Mouse (Mus musculus) CH12.LX (cell line): ENCODE results near the gene Dnlz. TPM values are rescaled to one million over a fixed set of nuclear protein-coding genes. Genes with fewer than 3 reads are reported as not detected.

Source experiments
- DNase-seq: peaks from one replicate; pipeline ENCODE4 v3.0.0-alpha.2; 2013; ENCODE audit errors: extremely low read depth
- H3K27ac ChIP-seq: 2 replicates; pipeline ENCODE4 v1.5.1; 2012; ENCODE audit warnings: low read depth, mild to moderate bottlenecking, control low read depth, moderate library complexity; ENCODE audit not compliant: insufficient read depth
- H3K27me3 ChIP-seq: replicated peaks from 2 replicates; pipeline ENCODE3; 2012; ENCODE audit warnings: inconsistent platforms
- H3K36me3 ChIP-seq, 2 experiments: replicated peaks in 1 of 2; 2 replicates each; pipeline versions ENCODE3 to v1.6.1; 2012; ENCODE audit warnings: inconsistent platforms in 1 of 2, low read length in 1 of 2, mild to moderate bottlenecking in 1 of 2, mixed read lengths in 1 of 2, moderate library complexity in 1 of 2; ENCODE audit not compliant: control insufficient read depth in 1 of 2, insufficient read depth in 1 of 2
- H3K4me1 ChIP-seq, 2 experiments: 2 replicates each; pipeline ENCODE4 v1.6.1; 2012; ENCODE audit warnings: inconsistent platforms in 1 of 2, moderate library complexity in 1 of 2; ENCODE audit not compliant: insufficient read depth in 2 of 2, control insufficient read depth in 1 of 2
- H3K4me2 ChIP-seq: 2 replicates; pipeline ENCODE4 v1.6.1; 2012; ENCODE audit warnings: low read depth, mild to moderate bottlenecking, control low read depth; ENCODE audit not compliant: poor library complexity, insufficient read depth, severe bottlenecking
- H3K4me3 ChIP-seq, 3 experiments: fragments of 150-350 bp in 1 of 3; sonication (generic) in 1 of 3; replicated peaks in 1 of 3; 2 replicates each; pipeline versions ENCODE3 to v1.5.1; 2011 to 2012; ENCODE audit warnings: low read depth in 2 of 3, low read length in 2 of 3, mild to moderate bottlenecking in 2 of 3, moderate library complexity in 2 of 3, control low read depth in 1 of 3, improper control_type of control experiment in 1 of 3, inconsistent platforms in 1 of 3, mixed read lengths in 1 of 3; ENCODE audit not compliant: poor library complexity in 1 of 3
- H3K79me2 ChIP-seq: replicated peaks from 2 replicates; pipeline ENCODE4 v1.6.1; 2012; ENCODE audit warnings: mild to moderate bottlenecking, moderate library complexity; ENCODE audit not compliant: control insufficient read depth, poor library complexity, insufficient read depth, severe bottlenecking; ENCODE audit errors: extremely low read depth
- H3K9ac ChIP-seq: 2 replicates; pipeline ENCODE4 v1.6.1; 2012; ENCODE audit warnings: low read depth, mild to moderate bottlenecking, control low read depth, moderate library complexity; ENCODE audit not compliant: insufficient read depth
- H3K9me3 ChIP-seq: replicated peaks from 2 replicates; pipeline ENCODE3; 2012; ENCODE audit warnings: low read length, inconsistent platforms, mixed read lengths
- BHLHE40 ChIP-seq: IDR thresholded peaks from 2 replicates; pipeline ENCODE4 v1.6.1; 2011; ENCODE audit warnings: mild to moderate bottlenecking, low read depth, low read length, improper control_type of control experiment
- CTCF ChIP-seq, 2 experiments: IDR thresholded peaks in 1 of 2; conservative IDR thresholded peaks in 1 of 2; 2 replicates each; pipeline ENCODE4 v1.5.1; 2011 to 2012; ENCODE audit warnings: low read depth in 2 of 2, low read length in 2 of 2, improper control_type of control experiment in 1 of 2, inconsistent platforms in 1 of 2, mild to moderate bottlenecking in 1 of 2, moderate library complexity in 1 of 2
- E2F4 ChIP-seq: IDR thresholded peaks from 2 replicates; pipeline ENCODE4 v1.6.1; 2011; ENCODE audit warnings: low read depth, low read length, improper control_type of control experiment; ENCODE audit not compliant: insufficient replicate concordance
- GABPA ChIP-seq: IDR thresholded peaks from 2 replicates; pipeline ENCODE4 v1.6.1; 2012; ENCODE audit warnings: low read depth, low read length, improper control_type of control experiment, inconsistent platforms; ENCODE audit not compliant: insufficient replicate concordance
- IRF4 ChIP-seq: IDR thresholded peaks from 2 replicates; pipeline ENCODE4 v1.6.1; 2014; ENCODE audit warnings: low read depth, mild to moderate bottlenecking, inconsistent platforms, low read length, improper control_type of control experiment
- JUND ChIP-seq: conservative IDR thresholded peaks from 2 replicates; pipeline ENCODE4 v1.6.1; 2011; ENCODE audit warnings: low read depth, low read length, improper control_type of control experiment
- MAFK ChIP-seq: IDR thresholded peaks from 2 replicates; pipeline ENCODE4 v1.6.1; 2011; ENCODE audit warnings: low read length, improper control_type of control experiment; ENCODE audit not compliant: insufficient replicate concordance
- MAX ChIP-seq: IDR thresholded peaks from 2 replicates; pipeline ENCODE4 v1.6.1; 2011; ENCODE audit warnings: low read length, improper control_type of control experiment
- MAZ ChIP-seq: IDR thresholded peaks from 2 replicates; pipeline ENCODE4 v1.6.1; 2012; ENCODE audit warnings: low read depth, mild to moderate bottlenecking, inconsistent platforms, low read length, improper control_type of control experiment, moderate library complexity
- MEF2A ChIP-seq: IDR thresholded peaks from 2 replicates; pipeline ENCODE4 v1.6.1; 2014; ENCODE audit warnings: low read depth, mild to moderate bottlenecking, inconsistent platforms, low read length, improper control_type of control experiment, borderline replicate concordance
- MXI1 ChIP-seq: IDR thresholded peaks from 2 replicates; pipeline ENCODE4 v1.6.1; 2011; ENCODE audit warnings: mild to moderate bottlenecking, low read depth, low read length, improper control_type of control experiment
- POLR2A ChIP-seq: IDR thresholded peaks from 2 replicates; pipeline ENCODE4 v1.6.1; 2011; ENCODE audit warnings: low read depth, mild to moderate bottlenecking, improper control_type of control experiment, low read length
- RCOR1 ChIP-seq: conservative IDR thresholded peaks from 2 replicates; pipeline ENCODE4 v1.6.1; 2012; ENCODE audit warnings: low read depth, mild to moderate bottlenecking, inconsistent platforms, low read length, improper control_type of control experiment
- SIN3A ChIP-seq: IDR thresholded peaks from 2 replicates; pipeline ENCODE4 v1.6.1; 2012; ENCODE audit warnings: low read length, improper control_type of control experiment, inconsistent platforms
- TCF12 ChIP-seq: IDR thresholded peaks from 2 replicates; pipeline ENCODE4 v1.6.1; 2014; ENCODE audit warnings: low read depth, mild to moderate bottlenecking, inconsistent platforms, low read length, improper control_type of control experiment
- UBTF ChIP-seq: IDR thresholded peaks from 2 replicates; pipeline ENCODE4 v1.6.1; 2012; ENCODE audit warnings: low read depth, mild to moderate bottlenecking, inconsistent platforms, low read length, improper control_type of control experiment, moderate library complexity
- USF1 ChIP-seq: IDR thresholded peaks from 2 replicates; pipeline ENCODE4 v1.6.1; 2014; ENCODE audit warnings: low read depth, mild to moderate bottlenecking, inconsistent platforms, low read length, improper control_type of control experiment
- USF2 ChIP-seq: conservative IDR thresholded peaks from 2 replicates; pipeline ENCODE4 v1.6.1; 2011; ENCODE audit warnings: low read depth, low read length, improper control_type of control experiment
- ZC3H11A ChIP-seq: IDR thresholded peaks from 2 replicates; pipeline ENCODE4 v1.6.1; 2012; ENCODE audit warnings: low read depth, mild to moderate bottlenecking, inconsistent platforms, low read length, improper control_type of control experiment
- ZKSCAN1 ChIP-seq: IDR thresholded peaks from 2 replicates; pipeline ENCODE4 v1.6.1; 2012; ENCODE audit warnings: low read depth, inconsistent platforms, low read length, improper control_type of control experiment, borderline replicate concordance
- dilution Hi-C: fragments of 300-500 bp; cut with MboI; formaldehyde crosslinking; loops from 2 replicates; pipeline ENCODE4 v1.14.3; 2020; ENCODE audit warnings: low sequenced_read_pairs; ENCODE audit not compliant: extremely low pct_unique_long_range_greater_than_20kb, extremely low pct_ligation_motif_present
- in situ Hi-C: fragments of 300-500 bp; cut with MboI; formaldehyde crosslinking; loops from 3 replicates; pipeline ENCODE4 v1.14.3; 2019; ENCODE audit warnings: low sequenced_read_pairs, low pct_ligation_motif_present, low pct_unique_long_range_greater_than_20kb, mixed read lengths
- polyA plus RNA-seq: library from polyadenylated mRNA; unstranded; fragments of >175 nt; gene quantifications from 2 replicates; pipeline ENCODE4 v1.2.1, GENCODE M21; 2012; ENCODE audit warnings: low read depth; ENCODE audit not compliant: insufficient read length
- total RNA-seq, 2 experiments: library from RNA; depleted of rRNA; stranded (reverse); fragments of 300-350 nt in 1 of 2; fragments of >200 nt in 1 of 2; gene quantifications; 2 replicates each; pipeline ENCODE4 v1.2.3; 2012 to 2014

Dnlz gene
- total and polyA plus RNA-seq, 3 experiments, result 15.1 to 17.8 (median 17.1) TPM

- no peaks in the 10 kb centered on the region for H3K9me3 ChIP-seq
- no peak overlapping the region for H3K27ac ChIP-seq
- no peak overlapping the region for H3K4me3 ChIP-seq
- no peaks in the 10 kb centered on the region for H3K79me2 ChIP-seq
- no peak for DNase-seq
- in situ Hi-C loops (no loop called here), dilution Hi-C loops (no loop called here)
- no peaks in the 10 kb centered on the region for H3K27me3 ChIP-seq
- H3K36me3 ChIP-seq, result peaks cover 81 to 92% of the 10 kb centered on the region in 2 experiments
- H3K9ac ChIP-seq, result no peak overlapping the region
- no peak overlapping the region for H3K4me2 ChIP-seq
- TF ChIP-seq ZC3H11A (no peak), POLR2A (no peak), E2F4 (no peak), BHLHE40 (no peak), USF2 (no peak), MAX (no peak), USF1 (no peak), CTCF (conservative IDR thresholded peaks at IDR 0.05 in 1 of 2, IDR thresholded peaks at IDR 0.05 in 1 of 2; ENCODE audit: low read depth in 2 of 2, low read length in 2 of 2) (no peak), UBTF (no peak), MXI1 (no peak), RCOR1 (no peak), SIN3A (no peak)
- H3K4me1 ChIP-seq, result peaks cover 0 to 6% of the 10 kb centered on the region in 2 experiments; a peak in 1 of 4 replicates
Measured at GRCm38 (mm10) chr2:26398978-26399377, 47.1 kb upstream of the Dnlz start.

- in situ Hi-C loops (no loop called here), dilution Hi-C loops (no loop called here)
- H3K4me1 ChIP-seq, result peaks cover 4 to 30% of the 10 kb centered on the region in 2 experiments
- peaks cover 26% of the 10 kb centered on the region for H3K79me2 ChIP-seq
- no peak overlapping the region for H3K4me2 ChIP-seq
- H3K27me3 ChIP-seq, result no peaks in the 10 kb centered on the region
- TF ChIP-seq USF2 (no peak), ZKSCAN1 (no peak), ZC3H11A (no peak), UBTF (no peak), MAZ (no peak), POLR2A (no peak), MAX (no peak), RCOR1 (no peak), JUND (no peak), TCF12 (no peak), IRF4 (no peak), MEF2A (no peak), MAFK (no peak), SIN3A (no peak), GABPA (no peak), CTCF (conservative IDR thresholded peaks at IDR 0.05 in 1 of 2, IDR thresholded peaks at IDR 0.05 in 1 of 2; ENCODE audit: low read depth in 2 of 2, low read length in 2 of 2) (no peak)
- no peak overlapping the region for H3K27ac ChIP-seq
- no peak for DNase-seq
- peaks cover 68 to 77% of the 10 kb centered on the region in 2 experiments for H3K36me3 ChIP-seq
- no peaks in the 10 kb centered on the region for H3K9me3 ChIP-seq
- H3K4me3 ChIP-seq, result no peak overlapping the region
- H3K9ac ChIP-seq, result no peak overlapping the region
Measured at GRCm38 (mm10) chr2:26391617-26392016, 39.7 kb upstream of the Dnlz start.
